Mouse (Mus musculus): ENCODE measurements at regions not wholly inside any gene's neighbourhood (a gene's known extent, or its start where the extent isn't known, plus 50 kb on each side); places are given as distances from the start of the nearest gene placed in this dataset.

- DNase-seq (ENCODE audit: low spot score) (no peak), ATAC-seq (replicated peaks; ENCODE audit: low FRiP score) (no peak)
- Histone ChIP-seq H3K9me3 (ENCODE audit: control insufficient read depth, low read length) (no peaks in the 10 kb centered on the region), H3K4me3 (ENCODE audit: low read depth, low read length) (no peak overlapping the region), H3K4me1 (replicated peaks; ENCODE audit: control insufficient read depth, insufficient read depth, low read length) (peaks cover 3% of the 10 kb centered on the region), H3K4me2 (no peak overlapping the region), H3K27me3 (replicated peaks; ENCODE audit: control insufficient read depth, insufficient read depth, low read length) (no peaks in the 10 kb centered on the region), H3K27ac (ENCODE audit: low read depth, low read length) (no peak overlapping the region), H3K9ac (ENCODE audit: low read depth, low read length) (no peak overlapping the region), H3K36me3 (ENCODE audit: control insufficient read depth, insufficient read depth, low read length) (no peaks in the 10 kb centered on the region)
- 88% methylated on average over 6 of the region's 6 CpGs for WGBS
Observed at GRCm38 (mm10) chr13:28500697-28501096, 243.4 kb downstream of the Gm11361 start.

- Histone ChIP-seq H3K9me3 (ENCODE audit: control insufficient read depth, low read length) (no peaks in the 10 kb centered on the region), H3K4me1 (replicated peaks; ENCODE audit: control insufficient read depth, insufficient read depth, low read length) (no peaks in the 10 kb centered on the region; the same call in 1 of the 2 replicates), H3K4me3 (ENCODE audit: low read depth, low read length) (no peak overlapping the region), H3K9ac (ENCODE audit: low read depth, low read length) (no peak overlapping the region), H3K4me2 (no peak overlapping the region), H3K27ac (ENCODE audit: low read depth, low read length) (no peak overlapping the region), H3K36me3 (ENCODE audit: control insufficient read depth, insufficient read depth, low read length) (no peaks in the 10 kb centered on the region), H3K27me3 (replicated peaks; ENCODE audit: control insufficient read depth, insufficient read depth, low read length) (no peaks in the 10 kb centered on the region)
- ATAC-seq (replicated peaks; ENCODE audit: low FRiP score) (no peak), DNase-seq (ENCODE audit: low spot score) (no peak)
- 78% methylated on average over 4 of the region's 4 CpGs for WGBS
Observed at GRCm38 (mm10) chr13:28497483-28497882, 240.2 kb downstream of the Gm11361 start.

DNA sequence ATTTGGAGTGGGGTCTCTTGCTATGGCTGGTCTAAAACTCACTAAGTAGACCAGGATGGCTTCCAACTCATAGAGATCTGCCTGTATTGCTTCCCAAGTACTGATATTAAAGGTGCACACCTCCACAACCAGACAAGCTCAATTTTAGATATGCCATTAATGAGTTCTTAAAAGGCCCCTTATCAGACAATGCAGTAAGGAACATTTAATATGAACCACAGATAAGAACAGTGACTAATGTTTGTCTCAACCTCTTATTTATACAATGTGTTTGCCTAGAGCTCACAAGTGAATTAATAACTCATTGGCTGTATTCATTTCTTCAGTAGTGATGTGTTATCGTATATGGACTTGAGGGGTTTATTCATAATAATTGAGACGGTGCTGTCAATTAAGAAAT lies 234.7 kb downstream of the Gm11361 start:
- DNase-seq (ENCODE audit: low spot score) = no peak
- Histone ChIP-seq H3K27ac (ENCODE audit: low read depth, low read length) (no peak overlapping the region), H3K4me3 (ENCODE audit: low read depth, low read length) (no peak overlapping the region), H3K9ac (ENCODE audit: low read depth, low read length) (no peak overlapping the region), H3K9me3 (ENCODE audit: control insufficient read depth, low read length) (no peaks in the 10 kb centered on the region), H3K4me2 (no peak overlapping the region), H3K36me3 (ENCODE audit: control insufficient read depth, insufficient read depth, low read length) (no peaks in the 10 kb centered on the region), H3K27me3 (replicated peaks; ENCODE audit: control insufficient read depth, insufficient read depth, low read length) (no peaks in the 10 kb centered on the region), H3K4me1 (replicated peaks; ENCODE audit: control insufficient read depth, insufficient read depth, low read length) (no peaks in the 10 kb centered on the region)
- WGBS = 83% methylated on average over 2 of the region's 2 CpGs
- ATAC-seq (replicated peaks; ENCODE audit: low FRiP score) = no peak

DNA sequence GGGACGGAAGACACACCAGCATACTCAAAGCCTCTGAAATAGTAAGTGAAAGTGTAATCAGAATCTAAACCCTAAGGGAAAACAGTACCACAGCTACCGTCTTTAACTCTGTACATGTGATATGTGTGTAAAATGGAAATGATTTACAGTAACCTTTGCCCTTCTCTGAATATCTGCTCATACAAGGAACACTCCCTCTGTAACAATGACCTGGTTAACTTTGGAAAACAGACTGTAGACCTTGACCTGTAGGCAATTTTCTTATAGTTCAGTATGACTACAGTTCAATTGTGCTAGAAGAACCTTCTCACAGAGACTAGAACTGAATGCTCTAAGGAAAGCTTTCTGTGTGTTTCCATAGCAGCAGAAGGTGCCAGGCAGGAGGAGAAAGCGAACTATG lies 226.4 kb downstream of the Gm11361 start:
- no peak overlapping the region for H3K9ac ChIP-seq (ENCODE audit: low read depth, low read length)

DNA sequence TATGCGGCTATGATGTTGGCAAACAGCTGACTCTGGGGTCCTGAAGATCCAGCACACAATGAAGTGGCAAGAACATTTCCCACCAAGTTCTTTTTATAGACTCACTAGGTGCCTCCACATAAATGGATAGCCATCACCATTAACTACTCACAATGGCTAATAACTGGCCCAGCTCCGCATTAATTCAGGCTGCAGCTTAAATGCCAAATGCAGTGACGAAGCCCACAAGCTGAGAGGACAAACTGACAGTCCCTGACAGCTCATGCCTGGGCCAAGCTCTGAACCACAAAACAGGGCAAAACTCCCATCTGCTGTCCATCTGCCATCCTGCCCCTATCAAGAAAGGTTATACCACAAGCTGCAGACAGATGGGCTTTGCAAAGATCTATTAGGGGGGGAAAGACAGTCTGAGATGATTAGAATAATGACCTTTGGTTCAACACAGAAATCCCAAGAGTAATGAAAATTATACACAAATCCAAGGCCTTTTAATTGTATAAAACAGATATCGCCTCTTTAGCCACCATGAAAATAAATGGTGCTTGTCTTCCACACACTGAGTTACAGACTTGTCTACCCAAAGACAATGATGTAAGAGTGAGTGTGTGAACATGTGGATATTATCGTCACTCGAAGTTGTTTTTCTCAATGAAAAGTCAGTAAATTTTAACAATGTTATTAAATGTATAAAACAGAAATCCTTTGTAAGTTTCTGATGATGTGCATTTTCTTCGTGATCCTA lies 224.1 kb downstream of the Gm11361 start:
- DNase-seq (ENCODE audit: low spot score) = no peak
- no peaks in the 10 kb centered on the region for H3K27me3 ChIP-seq (replicated peaks; ENCODE audit: control insufficient read depth, insufficient read depth, low read length)
- ATAC-seq (replicated peaks; ENCODE audit: low FRiP score) = no peak

More for the DNA sequence above, 226.4 kb downstream of the Gm11361 start:
- no peak overlapping the region for H3K4me2 ChIP-seq
- H3K36me3 ChIP-seq (ENCODE audit: control insufficient read depth, insufficient read depth, low read length) = no peaks in the 10 kb centered on the region
- DNase-seq (ENCODE audit: low spot score) = no peak
- H3K4me1 ChIP-seq (replicated peaks; ENCODE audit: control insufficient read depth, insufficient read depth, low read length) = no peaks in the 10 kb centered on the region
- WGBS = 72% methylated on average over 3 of the region's 3 CpGs
- H3K4me3 ChIP-seq (ENCODE audit: low read depth, low read length) = no peak overlapping the region
- no peaks in the 10 kb centered on the region for H3K9me3 ChIP-seq (ENCODE audit: control insufficient read depth, low read length)
- ATAC-seq (replicated peaks; ENCODE audit: low FRiP score) = no peak
- no peak overlapping the region for H3K27ac ChIP-seq (ENCODE audit: low read depth, low read length)
- H3K27me3 ChIP-seq (replicated peaks; ENCODE audit: control insufficient read depth, insufficient read depth, low read length) = no peaks in the 10 kb centered on the region

GRCm38 (mm10) chr13:28466151-28466550 lies 208.8 kb downstream of the Gm11361 start:
- Histone ChIP-seq H3K36me3 (ENCODE audit: control insufficient read depth, insufficient read depth, low read length) (no peaks in the 10 kb centered on the region), H3K9me3 (ENCODE audit: control insufficient read depth, low read length) (no peaks in the 10 kb centered on the region), H3K4me2 (no peak overlapping the region), H3K4me1 (replicated peaks; ENCODE audit: control insufficient read depth, insufficient read depth, low read length) (no peaks in the 10 kb centered on the region), H3K27ac (ENCODE audit: low read depth, low read length) (no peak overlapping the region), H3K4me3 (ENCODE audit: low read depth, low read length) (no peak overlapping the region), H3K27me3 (replicated peaks; ENCODE audit: control insufficient read depth, insufficient read depth, low read length) (no peaks in the 10 kb centered on the region), H3K9ac (ENCODE audit: low read depth, low read length) (no peak overlapping the region)
- ATAC-seq (replicated peaks; ENCODE audit: low FRiP score) (no peak), DNase-seq (ENCODE audit: low spot score) (no peak)
- 79% methylated on average over 2 of the region's 2 CpGs for WGBS

More for the DNA sequence above, 224.1 kb downstream of the Gm11361 start:
- no peaks in the 10 kb centered on the region for H3K36me3 ChIP-seq (ENCODE audit: control insufficient read depth, insufficient read depth, low read length)
- H3K4me3 ChIP-seq (ENCODE audit: low read depth, low read length) = no peak overlapping the region
- H3K4me2 ChIP-seq = no peak overlapping the region
- H3K4me1 ChIP-seq (replicated peaks; ENCODE audit: control insufficient read depth, insufficient read depth, low read length) = no peaks in the 10 kb centered on the region
- 82% methylated on average over 7 of the region's 7 CpGs for WGBS
- H3K27ac ChIP-seq (ENCODE audit: low read depth, low read length) = no peak overlapping the region
- no peaks in the 10 kb centered on the region for H3K9me3 ChIP-seq (ENCODE audit: control insufficient read depth, low read length)
- no peak overlapping the region for H3K9ac ChIP-seq (ENCODE audit: low read depth, low read length)

GRCm38 (mm10) chr13:28465187-28465880 lies 208.0 kb downstream of the Gm11361 start:
- no peaks in the 10 kb centered on the region for H3K4me1 ChIP-seq (replicated peaks; ENCODE audit: control insufficient read depth, insufficient read depth, low read length)
- H3K9me3 ChIP-seq (ENCODE audit: control insufficient read depth, low read length) = no peaks in the 10 kb centered on the region
- no peaks in the 10 kb centered on the region for H3K36me3 ChIP-seq (ENCODE audit: control insufficient read depth, insufficient read depth, low read length)
- ATAC-seq (replicated peaks; ENCODE audit: low FRiP score) = no peak
- WGBS = 78% methylated on average over 2 of the region's 2 CpGs
- no peak overlapping the region for H3K4me2 ChIP-seq
- H3K9ac ChIP-seq (ENCODE audit: low read depth, low read length) = no peak overlapping the region
- H3K27ac ChIP-seq (ENCODE audit: low read depth, low read length) = no peak overlapping the region
- H3K4me3 ChIP-seq (ENCODE audit: low read depth, low read length) = no peak overlapping the region
- H3K27me3 ChIP-seq (replicated peaks; ENCODE audit: control insufficient read depth, insufficient read depth, low read length) = no peaks in the 10 kb centered on the region
- no peak for DNase-seq (ENCODE audit: low spot score)

- H3K4me2 ChIP-seq = no peak overlapping the region
- no peaks in the 10 kb centered on the region for H3K36me3 ChIP-seq (ENCODE audit: control insufficient read depth, insufficient read depth, low read length)
- H3K4me3 ChIP-seq (ENCODE audit: low read depth, low read length) = no peak overlapping the region
- DNase-seq (ENCODE audit: low spot score) (no peak), ATAC-seq (replicated peaks; ENCODE audit: low FRiP score) (no peak)
- no peak overlapping the region for H3K9ac ChIP-seq (ENCODE audit: low read depth, low read length)
- H3K27ac ChIP-seq (ENCODE audit: low read depth, low read length) = no peak overlapping the region
- H3K4me1 ChIP-seq (replicated peaks; ENCODE audit: control insufficient read depth, insufficient read depth, low read length) = no peaks in the 10 kb centered on the region
- WGBS = 91% methylated on average over 10 of the region's 10 CpGs
- no peaks in the 10 kb centered on the region for H3K27me3 ChIP-seq (replicated peaks; ENCODE audit: control insufficient read depth, insufficient read depth, low read length)
- H3K9me3 ChIP-seq (ENCODE audit: control insufficient read depth, low read length) = no peaks in the 10 kb centered on the region
Observed at GRCm38 (mm10) chr13:28461281-28461680, 204.0 kb downstream of the Gm11361 start.

DNA sequence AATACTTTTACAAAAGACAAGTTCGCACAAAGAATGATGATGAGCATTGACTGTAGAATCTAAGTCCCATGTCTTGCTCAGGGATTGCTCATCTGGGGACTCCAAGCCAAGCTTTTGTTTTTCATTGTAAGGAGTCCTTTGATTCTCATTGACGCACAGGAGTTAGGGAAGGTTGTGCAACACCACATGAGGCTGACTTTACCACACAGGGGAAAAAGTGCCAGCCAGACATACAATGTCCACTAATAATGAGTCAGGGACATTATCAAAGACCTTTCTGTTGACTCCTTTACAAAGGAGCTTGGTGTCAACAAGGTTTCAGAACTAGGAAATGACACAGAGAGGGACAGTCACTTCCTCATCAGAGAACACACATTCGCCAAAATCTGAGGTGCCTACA lies 200.1 kb downstream of the Gm11361 start:
- Histone ChIP-seq H3K36me3 (ENCODE audit: control insufficient read depth, insufficient read depth, low read length) (no peaks in the 10 kb centered on the region), H3K4me3 (ENCODE audit: low read depth, low read length) (no peak overlapping the region), H3K4me1 (replicated peaks; ENCODE audit: control insufficient read depth, insufficient read depth, low read length) (no peaks in the 10 kb centered on the region), H3K27me3 (replicated peaks; ENCODE audit: control insufficient read depth, insufficient read depth, low read length) (no peaks in the 10 kb centered on the region), H3K9me3 (ENCODE audit: control insufficient read depth, low read length) (no peaks in the 10 kb centered on the region), H3K9ac (ENCODE audit: low read depth, low read length) (no peak overlapping the region), H3K27ac (ENCODE audit: low read depth, low read length) (no peak overlapping the region), H3K4me2 (no peak overlapping the region)
- DNase-seq (ENCODE audit: low spot score) = no peak
- ATAC-seq (replicated peaks; ENCODE audit: low FRiP score) = no peak
- WGBS = 76% methylated on average over 3 of the region's 3 CpGs
